Mouse (Mus musculus): ENCODE measurements around the gene Spata25.
A peak's percentile ranks its signal among the peaks of the same experiment; 100 is the strongest.
"Not testable (repeated sequence)": the region's sequence is repeated elsewhere in the genome, so short reads cannot be mapped to it uniquely, and the experiment has no call there.

Gene Spata25

DNA sequence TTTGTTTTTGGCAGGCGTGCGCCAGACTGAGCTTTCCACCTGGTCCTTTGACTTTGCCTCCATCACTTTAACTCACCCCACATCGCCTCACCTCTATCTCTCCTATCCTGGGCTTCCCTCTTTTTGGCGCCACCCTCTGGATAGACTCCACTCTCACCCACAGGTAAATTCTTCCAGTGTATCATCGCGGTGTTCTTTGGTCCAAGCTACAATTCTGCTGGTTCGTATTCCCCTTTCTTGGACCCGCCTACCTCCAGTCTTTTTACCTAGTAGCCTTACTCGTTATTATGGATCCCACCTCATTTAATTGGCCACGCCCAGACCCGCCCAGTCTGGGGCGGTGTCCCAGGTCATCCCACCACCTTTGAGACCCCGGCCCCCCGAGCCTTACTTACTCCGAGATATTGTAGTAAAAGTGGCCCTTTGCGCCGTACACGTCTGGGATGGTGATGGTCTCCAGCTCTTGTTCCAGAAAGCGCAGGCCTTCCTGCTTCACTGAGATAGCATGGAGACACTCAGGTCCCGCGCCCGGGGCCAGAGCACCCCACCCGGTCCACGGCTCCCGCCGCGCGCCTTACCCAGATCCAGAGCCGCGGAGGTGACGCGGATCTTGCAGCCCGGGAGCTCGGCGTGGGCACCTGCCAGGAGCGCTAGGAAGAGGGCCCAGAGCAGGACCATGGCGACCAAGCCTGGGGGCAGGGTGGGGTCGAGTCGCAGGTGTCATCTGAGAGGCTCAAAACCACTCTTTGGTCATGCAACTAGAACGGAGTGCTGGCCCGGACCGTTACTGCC, 28.2 kb upstream of the Spata25 start:
- ATAC-seq (ENCODE audit: insufficient number of reproducible peaks, low FRiP score, low TSS enrichment): 0 out of 2 replicates have a peak, but pooled peaks have one; percentile 26

- ATAC-seq (ENCODE audit: insufficient number of reproducible peaks, low FRiP score, low TSS enrichment): not testable (repeated sequence)
These were observed 27.2 kb upstream of the Spata25 start for GRCm38 (mm10) chr2:164855572-164855971.

- ATAC-seq (ENCODE audit: insufficient number of reproducible peaks, low FRiP score, low TSS enrichment): no peak
These were observed 21.7 kb upstream of the Spata25 start for GRCm38 (mm10) chr2:164850061-164850460.

GRCm38 (mm10) chr2:164845782-164846181, 17.4 kb upstream of the Spata25 start:
- no peak for ATAC-seq (ENCODE audit: insufficient number of reproducible peaks, low FRiP score, low TSS enrichment)

DNA sequence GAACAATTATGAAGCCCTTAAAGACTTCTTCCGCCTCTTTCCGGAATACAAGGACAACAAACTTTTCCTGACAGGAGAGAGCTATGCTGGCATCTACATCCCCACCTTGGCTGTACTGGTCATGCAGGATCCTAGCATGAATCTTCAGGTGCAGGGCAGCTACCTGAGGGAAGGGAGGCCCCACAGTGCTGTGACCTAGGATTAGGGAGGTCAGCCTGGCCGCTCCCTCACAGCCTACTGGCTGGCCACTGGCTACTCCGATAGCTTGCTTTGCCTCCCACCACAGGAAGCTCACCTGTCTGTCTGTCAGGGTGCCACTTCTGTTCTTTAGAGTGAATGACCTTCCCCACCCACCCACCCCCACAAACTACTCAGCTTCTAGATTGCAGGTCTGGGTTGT, 6.8 kb upstream of the Spata25 start:
- no peak for ATAC-seq (ENCODE audit: insufficient number of reproducible peaks, low FRiP score, low TSS enrichment)

DNA sequence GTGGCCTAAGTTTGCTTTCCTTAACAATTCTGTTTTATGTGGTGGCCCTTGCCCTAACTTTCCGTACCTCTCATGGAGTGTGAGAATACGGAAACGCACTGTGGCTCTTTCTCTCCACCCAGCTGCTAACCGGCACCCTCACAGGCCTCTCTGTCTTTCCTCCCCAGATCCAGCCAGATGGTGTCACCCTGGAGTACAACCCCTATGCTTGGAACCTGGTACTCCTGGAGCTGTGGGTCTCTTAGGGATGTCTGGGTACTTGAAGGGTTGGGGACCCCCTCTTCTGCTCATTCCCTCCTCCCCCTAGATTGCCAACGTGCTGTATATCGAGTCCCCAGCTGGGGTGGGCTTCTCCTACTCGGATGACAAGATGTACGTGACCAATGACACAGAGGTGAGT, 6.2 kb upstream of the Spata25 start:
- no peak for ATAC-seq (ENCODE audit: insufficient number of reproducible peaks, low FRiP score, low TSS enrichment)

DNA sequence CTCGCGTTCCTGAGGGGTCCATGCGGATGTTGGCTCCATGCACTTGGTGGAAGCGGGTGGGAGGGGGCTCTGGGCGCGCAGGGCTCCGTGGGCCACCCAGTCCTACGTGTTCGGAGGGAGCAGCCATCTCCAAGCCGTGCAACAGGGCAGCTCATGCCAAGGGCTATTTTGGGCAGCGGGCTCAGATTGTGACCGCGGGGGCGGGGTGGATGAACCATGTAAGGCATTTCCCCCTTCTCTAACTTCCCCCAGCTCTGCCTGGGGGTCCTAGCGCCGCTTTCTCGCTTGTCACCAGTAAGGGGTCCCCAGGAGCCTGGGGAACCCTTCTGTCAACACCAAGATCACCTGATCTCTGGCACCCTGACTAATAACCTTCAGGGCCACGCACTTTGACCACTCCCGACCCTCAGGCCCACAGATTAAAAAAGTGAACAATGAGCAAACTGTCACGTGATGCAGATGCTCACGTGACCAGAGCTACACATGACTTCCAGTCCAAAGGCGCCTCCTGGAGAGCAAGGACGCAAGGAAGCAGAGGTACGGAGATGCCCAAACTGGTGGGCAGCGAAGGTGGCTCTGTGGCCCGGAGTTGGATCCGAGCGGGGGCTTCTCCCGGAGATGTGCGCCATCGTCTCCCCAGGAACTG, 5.1 kb upstream of the Spata25 start, which contains the start of gene Neurl2:
Gene Neurl2, minus strand, starts transcription at position 143 of the 646 bp plus-strand sequence.
- ATAC-seq (ENCODE audit: insufficient number of reproducible peaks, low FRiP score, low TSS enrichment): peak; percentile 57; the same call in 1 of the 2 replicates

DNA sequence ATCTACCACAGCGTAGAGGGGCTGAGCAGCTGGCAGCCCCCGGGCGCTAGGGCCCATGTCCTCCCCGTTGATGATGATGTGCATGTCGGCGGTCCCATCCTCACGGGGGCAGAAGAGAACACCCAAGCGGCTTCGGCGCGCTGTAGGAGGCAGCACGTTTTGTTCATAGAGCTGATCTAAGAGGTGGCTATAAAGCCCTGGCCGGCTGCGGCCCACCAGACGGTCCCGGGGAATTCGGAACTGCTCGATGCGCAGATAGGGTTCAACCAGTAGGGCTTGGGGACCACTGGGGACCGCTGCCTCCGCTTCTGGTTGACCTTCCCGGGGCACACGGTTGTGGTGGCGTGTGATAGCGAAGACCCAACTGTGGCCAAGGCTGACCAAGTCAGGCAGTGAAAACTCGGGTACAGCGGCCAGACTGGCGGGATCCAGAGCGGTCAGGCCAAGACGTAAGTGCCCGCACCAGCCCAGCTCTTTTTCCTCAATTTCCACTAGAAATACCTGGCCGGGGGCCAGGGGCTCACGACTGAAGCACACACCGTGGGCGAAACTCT, 4.5 kb upstream of the Spata25 start, which contains the start of gene Ctsa:
Gene Ctsa, plus strand, starts transcription at position 126 of the 554 bp plus-strand sequence.
- peak; percentile 45 for ATAC-seq (ENCODE audit: insufficient number of reproducible peaks, low FRiP score, low TSS enrichment)

DNA sequence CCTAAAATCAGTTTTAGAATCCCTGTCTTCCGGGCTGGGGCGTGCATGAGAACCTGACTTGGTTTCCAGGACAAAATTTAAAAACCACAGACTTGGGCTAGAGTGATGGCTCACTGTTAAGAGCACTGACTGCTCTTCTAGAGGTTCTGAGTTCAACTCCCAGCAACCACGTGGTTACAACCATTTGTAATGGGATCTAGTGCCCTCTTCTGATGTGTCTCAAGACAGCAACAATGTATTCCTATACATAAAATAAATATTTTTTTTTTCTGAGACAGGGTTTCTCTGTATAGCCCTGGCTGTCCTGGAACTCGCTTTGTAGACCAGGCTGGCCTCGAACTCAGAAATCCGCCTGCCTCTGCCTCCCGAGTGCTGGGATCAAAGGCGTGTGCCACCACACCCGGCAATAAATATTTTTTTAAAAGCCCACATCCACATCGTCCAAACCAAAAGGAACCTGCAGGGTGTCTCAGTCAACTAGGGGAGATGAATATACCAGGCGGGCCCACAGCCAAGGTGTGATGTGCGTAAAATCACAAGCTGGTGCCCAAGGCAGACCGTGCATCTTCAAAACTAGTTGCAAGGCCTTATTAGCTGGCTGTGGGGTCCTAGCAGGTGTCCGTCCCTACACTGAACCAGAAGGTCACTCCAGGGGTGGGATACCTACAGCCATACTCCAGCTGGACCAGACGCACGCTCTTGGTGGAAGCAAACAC, 3.9 kb upstream of the Spata25 start:
- ATAC-seq (ENCODE audit: insufficient number of reproducible peaks, low FRiP score, low TSS enrichment): no peak

DNA sequence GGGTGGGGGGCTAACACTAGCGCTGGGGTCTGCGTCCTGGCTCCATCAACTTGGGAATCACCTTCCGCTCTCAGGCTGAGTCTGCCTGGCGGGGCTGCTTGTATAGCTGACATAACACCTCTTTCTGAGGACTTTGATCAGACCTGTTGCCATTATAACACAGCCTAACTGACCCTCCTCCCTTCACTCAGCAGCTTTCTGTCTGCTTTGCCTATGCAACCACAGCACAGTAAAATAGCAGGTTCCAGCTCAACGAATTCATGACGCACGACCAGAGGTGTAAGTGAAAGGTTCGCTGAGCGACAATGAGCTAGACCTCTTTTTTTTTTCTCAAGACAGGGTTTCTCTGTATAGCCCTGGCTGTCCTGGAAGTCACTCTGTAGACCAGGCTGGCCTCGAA, 2.7 kb upstream of the Spata25 start:
- no peak for ATAC-seq (ENCODE audit: insufficient number of reproducible peaks, low FRiP score, low TSS enrichment)

GRCm38 (mm10) chr2:164829090-164829489, 753 bp upstream of the Spata25 start:
- no peak for ATAC-seq (ENCODE audit: insufficient number of reproducible peaks, low FRiP score, low TSS enrichment)

GRCm38 (mm10) chr2:164827146-164827850, 1.0 kb downstream of the Spata25 start:
- no peak for ATAC-seq (ENCODE audit: insufficient number of reproducible peaks, low FRiP score, low TSS enrichment)

DNA sequence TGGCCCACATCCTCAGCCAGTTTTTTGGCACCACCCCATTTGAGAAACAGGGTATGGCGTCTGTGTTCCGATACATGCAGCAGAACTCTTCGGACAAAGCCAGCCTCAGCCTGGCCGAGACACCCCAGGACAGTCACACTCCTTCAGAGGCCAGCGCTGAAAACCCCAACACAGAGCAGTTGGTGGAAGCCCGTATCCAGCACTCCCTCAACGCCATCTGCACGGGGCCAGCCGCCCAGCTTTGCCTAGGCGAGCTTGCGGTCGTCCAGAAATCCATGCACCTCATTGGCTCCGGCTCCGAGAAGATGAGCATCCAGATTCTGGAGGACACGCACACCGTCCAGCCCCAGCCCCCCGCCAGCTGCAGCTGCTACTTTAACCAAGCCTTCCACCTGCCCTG, 2.8 kb downstream of the Spata25 start:
- ATAC-seq (ENCODE audit: insufficient number of reproducible peaks, low FRiP score, low TSS enrichment): no peak

- ATAC-seq (ENCODE audit: insufficient number of reproducible peaks, low FRiP score, low TSS enrichment): no peak
These were observed 4.4 kb downstream of the Spata25 start for GRCm38 (mm10) chr2:164823969-164824368.

- ATAC-seq (ENCODE audit: insufficient number of reproducible peaks, low FRiP score, low TSS enrichment): peak; percentile 27; the same call in 1 of the 2 replicates
These were observed 5.2 kb downstream of the Spata25 start for GRCm38 (mm10) chr2:164823181-164823585.

GRCm38 (mm10) chr2:164822636-164823165, 5.6 kb downstream of the Spata25 start, which contains the start of gene Zswim1:
TSS of gene Zswim1 (plus strand) at chr2:164822686.
- ATAC-seq (ENCODE audit: insufficient number of reproducible peaks, low FRiP score, low TSS enrichment): peak; percentile 99

GRCm38 (mm10) chr2:164821060-164821459, 7.3 kb downstream of the Spata25 start:
- ATAC-seq (ENCODE audit: insufficient number of reproducible peaks, low FRiP score, low TSS enrichment): no peak

DNA sequence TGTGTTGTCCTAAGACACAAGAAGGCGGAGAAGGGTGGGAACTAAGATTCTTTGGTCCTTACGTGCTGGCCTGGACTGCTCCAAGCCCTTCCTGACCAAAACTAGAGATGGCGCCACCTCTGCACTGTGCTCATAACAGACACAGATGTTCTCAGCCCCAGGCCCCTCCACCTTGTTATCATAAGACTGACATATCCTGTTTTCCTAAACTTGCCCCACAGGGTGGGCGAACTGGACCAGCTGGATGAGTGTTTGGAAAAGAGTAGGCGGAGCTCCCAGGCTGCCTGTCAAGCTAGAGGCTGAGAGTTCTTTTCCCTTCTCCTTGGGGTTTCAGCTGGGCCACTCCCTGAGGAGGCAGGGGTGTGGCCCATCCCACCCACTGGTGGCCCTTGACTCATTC, 10.6 kb downstream of the Spata25 start:
- ATAC-seq (ENCODE audit: insufficient number of reproducible peaks, low FRiP score, low TSS enrichment): no peak

DNA sequence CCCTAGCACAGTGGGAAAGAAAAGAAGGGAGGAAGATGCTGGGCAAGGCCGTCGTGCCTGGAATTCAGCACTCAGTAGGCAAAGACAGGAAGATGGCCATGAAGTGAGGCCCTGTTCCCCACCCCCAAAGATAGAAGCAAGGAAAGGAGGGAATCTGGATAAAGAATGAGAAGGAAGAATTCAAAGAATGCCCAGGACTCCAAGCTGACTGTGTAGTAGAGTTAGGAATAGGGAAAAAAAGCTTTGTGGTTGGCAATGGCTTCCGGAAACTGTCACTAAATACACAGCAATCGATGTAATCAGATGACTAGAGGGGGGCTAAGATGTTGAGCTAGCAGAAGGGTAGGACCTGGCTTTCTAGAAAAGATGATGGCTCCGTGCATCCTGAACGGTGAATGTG, 11.1 kb downstream of the Spata25 start:
- no peak for ATAC-seq (ENCODE audit: insufficient number of reproducible peaks, low FRiP score, low TSS enrichment)

- ATAC-seq (ENCODE audit: insufficient number of reproducible peaks, low FRiP score, low TSS enrichment): no peak
These were observed 12.5 kb downstream of the Spata25 start for GRCm38 (mm10) chr2:164815821-164816220.

All from cerebellum, adult (tissue).